Mouse (Mus musculus) forebrain, postnatal 0 days (tissue): ENCODE data around the gene Ciz1. TPM values are rescaled to one million over a fixed set of nuclear protein-coding genes. Genes with fewer than 3 reads are reported as not detected.
A peak's percentile ranks its signal among the peaks of the same experiment; 100 is the strongest.

Experiments
- ATAC-seq: fragments of 200-750 bp; cut with Nextera tagmentation; 2 replicates; pipeline ENCODE4 v1.8.0; 2017; ENCODE audit warnings: mild to moderate bottlenecking, moderate library complexity
- DNase-seq: peaks from one replicate; pipeline ENCODE4 v3.0.0-alpha.2; 2015
- H3K27ac ChIP-seq: fragments of 300-500 bp; sonication (generic); 2 replicates; pipeline ENCODE4 v1.5.1; 2014; ENCODE audit warnings: low read depth, mild to moderate bottlenecking, antibody characterized with exemption, low read length, moderate library complexity, mixed read lengths
- H3K27me3 ChIP-seq: fragments of 300-500 bp; sonication (generic); 2 replicates; pipeline ENCODE4 v1.6.1; 2014; ENCODE audit warnings: mild to moderate bottlenecking, low read length, mixed read lengths; ENCODE audit not compliant: insufficient read depth
- H3K36me3 ChIP-seq: fragments of 300-500 bp; sonication (generic); 2 replicates; pipeline ENCODE4 v1.6.1; 2014; ENCODE audit warnings: mild to moderate bottlenecking, moderate library complexity; ENCODE audit not compliant: insufficient read depth
- H3K4me1 ChIP-seq: fragments of 300-500 bp; sonication (generic); 2 replicates; pipeline ENCODE4 v1.6.1; 2014; ENCODE audit warnings: antibody characterized with exemption; ENCODE audit not compliant: insufficient read depth
- H3K4me2 ChIP-seq: fragments of 300-500 bp; sonication (generic); 2 replicates; pipeline ENCODE4 v1.6.1; 2014; ENCODE audit warnings: low read depth, mild to moderate bottlenecking, moderate library complexity
- H3K4me3 ChIP-seq: fragments of 300-500 bp; sonication (generic); 2 replicates; pipeline ENCODE4 v1.5.1; 2014; ENCODE audit warnings: low read depth, low read length, mixed read lengths
- H3K9ac ChIP-seq: fragments of 300-500 bp; sonication (generic); 2 replicates; pipeline ENCODE4 v1.6.1; 2014; ENCODE audit warnings: mild to moderate bottlenecking
- H3K9me3 ChIP-seq: fragments of 300-500 bp; sonication (generic); 2 replicates; pipeline ENCODE4 v1.6.1; 2016; ENCODE audit warnings: low read length
- CTCF ChIP-seq: sonication (generic); IDR thresholded peaks from 2 replicates; pipeline ENCODE4 v1.5.1; 2016; ENCODE audit warnings: antibody characterized with exemption, control low read depth, low read depth
- WGBS: fragments of 180-500 bp; shearing (Covaris S2); extraction: QIAGEN DNeasy Blood & Tissue Kit; methylation state at CpG from one replicate; pipeline ENCODE4 v1.1.7; 2014; 5-methylcytosine and 5-hydroxymethylcytosine counted together
- polyA plus RNA-seq: library from polyadenylated mRNA; unstranded; fragments of >200 nt; fragmentation: Nextera tagmentation; extraction: Ambion mirVana; gene quantifications from 2 replicates; pipeline ENCODE4 v1.2.1, GENCODE M21; 2015
- total RNA-seq: library from RNA; depleted of rRNA; stranded (reverse); fragments of >200 nt; gene quantifications from 2 replicates; pipeline ENCODE4 v1.2.3, GENCODE M21; 2014

Gene Ciz1
- total and polyA plus RNA-seq, 2 experiments from 2014 or later = 51.5 to 78.2 TPM

- no peak for TF ChIP-seq CTCF
- H3K4me2 ChIP-seq = no peak overlapping the region
- no peak overlapping the region for H3K4me3 ChIP-seq
- WGBS = 77% methylated on average over 11 of the region's 11 CpGs
- no peak overlapping the region for H3K9ac ChIP-seq
- H3K4me1 ChIP-seq = no peaks in the 10 kb centered on the region
- H3K27me3 ChIP-seq = no peaks in the 10 kb centered on the region
- H3K9me3 ChIP-seq = no peaks in the 10 kb centered on the region
- H3K36me3 ChIP-seq = peaks cover 34% of the 10 kb centered on the region
- H3K27ac ChIP-seq = no peak overlapping the region
- DNase-seq (no peak), ATAC-seq (no peak)
Observed at GRCm38 (mm10) chr2:32320721-32321120, 31.4 kb upstream of the Ciz1 start.

GRCm38 (mm10) chr2:32321591-32322298, 30.4 kb upstream of the Ciz1 start:
- no peak for DNase-seq
- Histone ChIP-seq H3K4me2 (no peak overlapping the region), H3K36me3 (peaks cover 29% of the 10 kb centered on the region), H3K4me1 (no peaks in the 10 kb centered on the region), H3K27ac (peak overlapping the region; percentile 86; the same call in 1 of the 2 replicates), H3K9me3 (no peaks in the 10 kb centered on the region), H3K27me3 (no peaks in the 10 kb centered on the region), H3K4me3 (no peak overlapping the region), H3K9ac (no peak overlapping the region)
- ATAC-seq = no peak
- no peak for TF ChIP-seq CTCF
- 74% methylated on average over 9 of the region's 9 CpGs for WGBS

- H3K36me3 ChIP-seq = peaks cover 26% of the 10 kb centered on the region
- TF ChIP-seq CTCF = no peak
- H3K9me3 ChIP-seq = no peaks in the 10 kb centered on the region
- ATAC-seq (peak; percentile 91), DNase-seq (peak; percentile 83)
- peak overlapping the region; percentile 86 for H3K27ac ChIP-seq
- no peak overlapping the region for H3K4me3 ChIP-seq
- peak overlapping the region; percentile 21 for H3K4me2 ChIP-seq
- H3K4me1 ChIP-seq = no peaks in the 10 kb centered on the region
- H3K27me3 ChIP-seq = no peaks in the 10 kb centered on the region
- WGBS = 52% methylated on average over 7 of the region's 7 CpGs
- H3K9ac ChIP-seq = 0 out of 2 replicates have a peak overlapping the region, but pooled peaks have one; percentile 2
Observed at GRCm38 (mm10) chr2:32322754-32323741, 29.1 kb upstream of the Ciz1 start.

GRCm38 (mm10) chr2:32324322-32324721, 27.8 kb upstream of the Ciz1 start:
- no peak overlapping the region for H3K9ac ChIP-seq
- no peaks in the 10 kb centered on the region for H3K27me3 ChIP-seq
- no peaks in the 10 kb centered on the region for H3K4me1 ChIP-seq
- ATAC-seq = no peak
- WGBS = 53% methylated on average over 4 of the region's 4 CpGs
- peaks cover 26% of the 10 kb centered on the region for H3K36me3 ChIP-seq
- H3K27ac ChIP-seq = no peak overlapping the region
- no peak overlapping the region for H3K4me2 ChIP-seq
- no peak overlapping the region for H3K4me3 ChIP-seq
- TF ChIP-seq CTCF = peak; percentile 10; the same call in 1 of the 2 replicates
- no peak for DNase-seq
- no peaks in the 10 kb centered on the region for H3K9me3 ChIP-seq

GRCm38 (mm10) chr2:32325342-32325741, 26.8 kb upstream of the Ciz1 start:
- DNase-seq (no peak), ATAC-seq (no peak)
- no peak overlapping the region for H3K27ac ChIP-seq
- no peak for TF ChIP-seq CTCF
- no peak overlapping the region for H3K4me3 ChIP-seq
- H3K4me1 ChIP-seq = no peaks in the 10 kb centered on the region
- no peaks in the 10 kb centered on the region for H3K9me3 ChIP-seq
- peaks cover 21% of the 10 kb centered on the region for H3K36me3 ChIP-seq
- no peak overlapping the region for H3K4me2 ChIP-seq
- no peaks in the 10 kb centered on the region for H3K27me3 ChIP-seq
- WGBS = 77% methylated on average over 7 of the region's 7 CpGs
- no peak overlapping the region for H3K9ac ChIP-seq

- H3K4me1 ChIP-seq = no peaks in the 10 kb centered on the region
- 55% methylated on average over 4 of the region's 4 CpGs for WGBS
- DNase-seq (no peak), ATAC-seq (no peak)
- no peak overlapping the region for H3K4me3 ChIP-seq
- H3K27ac ChIP-seq = no peak overlapping the region
- no peaks in the 10 kb centered on the region for H3K9me3 ChIP-seq
- H3K4me2 ChIP-seq = no peak overlapping the region
- H3K9ac ChIP-seq = no peak overlapping the region
- peaks cover 13% of the 10 kb centered on the region for H3K36me3 ChIP-seq
- H3K27me3 ChIP-seq = no peaks in the 10 kb centered on the region
- TF ChIP-seq CTCF = no peak
Observed at GRCm38 (mm10) chr2:32327200-32327599, 24.9 kb upstream of the Ciz1 start.

GRCm38 (mm10) chr2:32328911-32329460, 23.1 kb upstream of the Ciz1 start:
- H3K4me1 ChIP-seq = no peaks in the 10 kb centered on the region
- no peak overlapping the region for H3K9ac ChIP-seq
- H3K4me2 ChIP-seq = no peak overlapping the region
- no peaks in the 10 kb centered on the region for H3K9me3 ChIP-seq
- 43% methylated on average over 13 of the region's 13 CpGs for WGBS
- ATAC-seq (no peak), DNase-seq (no peak)
- TF ChIP-seq CTCF = no peak
- no peaks in the 10 kb centered on the region for H3K27me3 ChIP-seq
- no peak overlapping the region for H3K27ac ChIP-seq
- no peak overlapping the region for H3K4me3 ChIP-seq
- H3K36me3 ChIP-seq = peaks cover 15% of the 10 kb centered on the region
